Mouse (Mus musculus): ENCODE data around the gene Dusp23.

The Dusp23 gene

GRCm38 (mm10) chr1:172632451-172633326 is at the start of gene Dusp23:
Gene Dusp23, minus strand, starts transcription at chr1:172632962.
- TF ChIP-seq GATA4 (IDR thresholded peaks at IDR 0.05; ENCODE audit: insufficient replicate concordance, low read length) = peak; percentile 71; the same call in 1 of the 2 replicates

GRCm38 (mm10) chr1:172680742-172681141 is 48.0 kb upstream of the Dusp23 start:
- no peak for TF ChIP-seq GATA4 (IDR thresholded peaks at IDR 0.05; ENCODE audit: insufficient replicate concordance, low read length)

- no peak for TF ChIP-seq GATA4 (IDR thresholded peaks at IDR 0.05; ENCODE audit: insufficient replicate concordance, low read length)
Measured at GRCm38 (mm10) chr1:172670716-172671115, 38.0 kb upstream of the Dusp23 start.

GRCm38 (mm10) chr1:172667597-172667996 is 34.8 kb upstream of the Dusp23 start:
- no peak for TF ChIP-seq GATA4 (IDR thresholded peaks at IDR 0.05; ENCODE audit: insufficient replicate concordance, low read length)

- no peak for TF ChIP-seq GATA4 (IDR thresholded peaks at IDR 0.05; ENCODE audit: insufficient replicate concordance, low read length)
Measured at GRCm38 (mm10) chr1:172665457-172665856, 32.7 kb upstream of the Dusp23 start.

- TF ChIP-seq GATA4 (IDR thresholded peaks at IDR 0.05; ENCODE audit: insufficient replicate concordance, low read length) = no peak
Measured at GRCm38 (mm10) chr1:172659688-172660087, 26.9 kb upstream of the Dusp23 start.

GRCm38 (mm10) chr1:172657266-172657665 is 24.5 kb upstream of the Dusp23 start:
- no peak for TF ChIP-seq GATA4 (IDR thresholded peaks at IDR 0.05; ENCODE audit: insufficient replicate concordance, low read length)

GRCm38 (mm10) chr1:172653900-172654299 is 21.1 kb upstream of the Dusp23 start:
- TF ChIP-seq GATA4 (IDR thresholded peaks at IDR 0.05; ENCODE audit: insufficient replicate concordance, low read length) = no peak

GRCm38 (mm10) chr1:172652040-172652662 is 19.4 kb upstream of the Dusp23 start:
- TF ChIP-seq GATA4 (IDR thresholded peaks at IDR 0.05; ENCODE audit: insufficient replicate concordance, low read length) = peak; percentile 96; the same call in 1 of the 2 replicates

- TF ChIP-seq GATA4 (IDR thresholded peaks at IDR 0.05; ENCODE audit: insufficient replicate concordance, low read length) = no peak
Measured at GRCm38 (mm10) chr1:172651288-172651987, 18.7 kb upstream of the Dusp23 start.

GRCm38 (mm10) chr1:172650519-172651287 is 17.9 kb upstream of the Dusp23 start:
- TF ChIP-seq GATA4 (IDR thresholded peaks at IDR 0.05; ENCODE audit: insufficient replicate concordance, low read length) = no peak

- no peak for TF ChIP-seq GATA4 (IDR thresholded peaks at IDR 0.05; ENCODE audit: insufficient replicate concordance, low read length)
Measured at GRCm38 (mm10) chr1:172649396-172649795, 16.6 kb upstream of the Dusp23 start.

GRCm38 (mm10) chr1:172647236-172647635 is 14.5 kb upstream of the Dusp23 start:
- no peak for TF ChIP-seq GATA4 (IDR thresholded peaks at IDR 0.05; ENCODE audit: insufficient replicate concordance, low read length)

GRCm38 (mm10) chr1:172638781-172639180 is 6.0 kb upstream of the Dusp23 start:
- TF ChIP-seq GATA4 (IDR thresholded peaks at IDR 0.05; ENCODE audit: insufficient replicate concordance, low read length) = no peak

- no peak for TF ChIP-seq GATA4 (IDR thresholded peaks at IDR 0.05; ENCODE audit: insufficient replicate concordance, low read length)
Measured at GRCm38 (mm10) chr1:172637801-172638200, 5.0 kb upstream of the Dusp23 start.
